Mouse (Mus musculus): ENCODE data around the gene Atg7.

DNA sequence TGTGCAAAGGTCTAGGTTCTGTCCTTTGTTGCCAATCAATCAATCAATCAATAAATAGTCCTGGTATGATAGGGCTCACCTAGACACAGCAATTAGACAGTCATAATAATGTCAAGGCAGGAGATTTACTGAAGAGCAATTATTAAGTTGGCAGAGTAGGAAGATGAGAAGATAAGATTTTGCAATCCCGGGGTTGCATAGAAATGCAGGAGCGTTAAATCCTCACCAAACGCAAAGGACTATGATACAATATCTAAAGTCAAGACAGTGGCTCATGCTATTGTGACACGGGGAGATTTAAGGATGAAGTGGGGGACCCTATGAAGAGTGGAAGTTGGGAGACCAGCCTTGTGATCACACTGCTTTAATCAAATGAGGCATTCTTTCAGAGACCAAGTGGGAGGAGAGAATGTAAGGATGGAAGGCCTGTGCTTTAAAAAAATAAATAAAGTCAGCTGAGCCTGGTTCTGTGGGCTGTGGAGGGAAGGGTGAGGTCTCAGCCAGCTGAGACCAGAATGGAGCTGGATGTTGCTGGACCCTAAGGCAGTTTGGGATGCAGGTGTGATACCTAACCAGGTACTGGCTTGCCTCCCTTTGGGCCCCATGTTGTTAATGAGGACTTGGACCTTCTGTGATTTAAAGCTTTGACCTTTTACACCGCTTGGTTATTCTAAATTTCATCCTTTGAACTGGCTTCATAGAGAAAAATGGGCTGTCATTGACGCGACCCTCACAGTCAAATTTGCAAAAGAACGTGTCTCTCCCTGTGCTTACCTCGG is 187.0 kb downstream of the Atg7 start:
- TF ChIP-seq CTCF (IDR thresholded peaks at IDR 0.05; ENCODE audit: insufficient read depth, low read depth, low read length) (no peak), POLR2A (IDR thresholded peaks at IDR 0.05; ENCODE audit: insufficient read depth, low read depth, low read length) (no peak)

All from olfactory bulb, adult 2 months (tissue).